Mouse (Mus musculus) urinary bladder, adult 2 months (tissue): Measurements from ENCODE around the gene Ccin. TPM values are rescaled to one million over a fixed set of nuclear protein-coding genes. Genes with fewer than 3 reads are reported as not detected.

Source experiments
- DNase-seq: peaks from one replicate; pipeline ENCODE4 v3.0.0; 2022; ENCODE audit warnings: low spot score
- polyA plus RNA-seq: library from polyadenylated mRNA; depleted of rRNA; stranded (reverse); fragments of >200 nt; gene quantifications from 2 replicates; pipeline ENCODE4 v1.2.3, GENCODE M21; 2012; rRNA removed

Gene Ccin
- polyA plus RNA-seq: 0.04 and 0.07 TPM in 2 replicates

DNA sequence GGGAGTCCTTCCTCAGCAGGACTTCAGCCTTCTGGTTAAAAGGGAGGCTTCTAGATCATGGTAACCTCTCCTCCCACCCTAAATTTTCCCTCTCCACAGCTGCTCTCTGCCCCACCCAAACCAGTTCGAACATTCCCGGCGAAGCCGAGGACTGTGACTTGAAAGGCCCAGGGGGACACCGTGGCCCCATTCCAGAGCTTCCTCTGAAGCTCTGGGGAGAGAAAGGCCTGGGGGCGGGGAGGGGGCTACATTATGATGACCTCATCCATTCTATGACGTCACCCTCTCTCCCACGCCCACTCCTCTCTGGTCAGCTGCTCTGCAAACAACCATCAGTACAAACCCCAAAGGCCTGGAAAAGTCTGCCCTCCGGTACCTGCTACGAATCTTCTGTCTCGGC lies at the start of gene Ccin:
Ccin (plus strand) TSS at position 303 of the 400 bp plus-strand sequence.
- no peak for DNase-seq

DNA sequence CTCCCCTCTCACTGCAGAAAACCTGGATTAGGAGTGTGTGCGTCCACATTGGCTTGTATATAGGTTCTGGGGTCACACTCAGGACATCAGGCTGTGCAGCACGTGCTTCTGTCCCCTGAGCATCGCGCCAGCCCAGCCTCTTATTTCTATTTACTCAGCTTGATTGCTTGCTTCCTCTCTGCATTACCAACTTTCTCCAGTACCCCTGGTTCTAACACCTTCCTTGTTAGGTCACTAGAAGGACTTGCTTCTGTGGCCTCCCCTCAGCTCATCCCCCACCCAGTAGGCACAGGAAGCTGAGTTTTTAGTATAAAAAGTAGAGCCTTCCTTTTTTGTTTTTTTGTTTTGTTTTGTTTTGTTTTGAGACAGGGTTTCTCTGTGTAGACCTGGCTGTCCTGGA lies 47.1 kb upstream of the Ccin start:
- no peak for DNase-seq

DNA sequence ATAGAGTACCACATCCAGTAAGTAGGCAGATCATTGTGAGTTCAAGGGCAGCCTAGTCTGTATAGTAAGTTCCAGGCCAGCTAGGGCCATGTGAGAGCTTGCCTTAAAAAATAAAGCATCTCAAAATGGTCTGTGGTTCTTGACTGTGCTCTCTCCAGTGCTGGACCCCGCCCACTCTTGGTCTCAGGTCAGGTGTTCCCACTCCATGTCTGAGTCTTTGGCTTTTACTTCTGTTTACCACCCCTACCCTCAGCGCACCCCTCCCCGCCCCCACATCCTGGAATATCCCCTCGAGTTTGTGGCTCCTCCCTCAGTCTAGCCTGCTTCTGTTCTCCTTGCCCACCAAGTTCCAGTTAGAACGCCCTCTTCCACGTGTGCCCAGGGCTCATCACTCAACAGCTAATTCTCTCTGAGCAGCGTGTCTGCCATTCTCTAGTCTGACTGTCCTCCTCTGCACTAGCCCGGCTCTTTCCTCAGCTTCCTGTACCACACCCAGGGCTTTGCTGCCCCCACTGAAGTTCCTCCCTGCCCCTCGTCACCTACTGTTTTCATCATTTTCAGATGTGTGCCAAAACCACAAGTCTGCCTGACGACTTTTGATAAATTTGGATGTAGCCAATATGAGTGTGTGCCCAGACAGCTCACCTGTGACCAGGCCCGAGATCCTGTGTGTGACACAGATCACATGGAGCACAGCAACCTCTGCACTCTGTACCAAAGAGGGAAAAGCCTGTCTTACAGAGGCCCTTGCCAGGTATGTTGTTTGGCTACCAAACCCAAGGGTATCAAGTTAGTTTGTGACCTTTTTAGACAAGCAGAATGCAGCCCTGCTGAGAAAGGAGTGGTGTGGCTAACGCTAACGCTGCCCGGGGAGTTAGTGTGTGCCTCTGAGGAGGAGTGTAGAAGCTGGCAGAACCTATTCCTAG lies 46.3 kb upstream of the Ccin start:
- no peak for DNase-seq

DNA sequence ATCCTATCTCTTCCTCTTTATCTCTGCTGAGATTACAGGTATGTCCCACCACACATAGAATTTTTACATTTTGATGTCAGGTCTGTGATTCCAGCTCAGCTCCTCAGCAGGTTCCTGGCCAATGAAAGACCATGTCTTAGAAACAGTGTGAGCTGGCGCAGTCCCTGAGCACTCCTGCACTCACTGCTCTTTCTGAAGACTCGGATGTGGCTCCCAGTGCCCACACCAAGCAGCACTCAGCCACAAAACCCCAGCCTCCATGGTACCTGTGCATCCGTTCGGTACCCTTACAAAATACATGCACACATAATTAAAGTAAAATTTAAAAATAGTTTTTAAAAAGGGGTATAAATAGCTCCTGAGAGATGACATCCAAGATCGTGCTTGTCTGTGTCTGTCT lies 42.0 kb upstream of the Ccin start:
- DNase-seq: no peak

DNA sequence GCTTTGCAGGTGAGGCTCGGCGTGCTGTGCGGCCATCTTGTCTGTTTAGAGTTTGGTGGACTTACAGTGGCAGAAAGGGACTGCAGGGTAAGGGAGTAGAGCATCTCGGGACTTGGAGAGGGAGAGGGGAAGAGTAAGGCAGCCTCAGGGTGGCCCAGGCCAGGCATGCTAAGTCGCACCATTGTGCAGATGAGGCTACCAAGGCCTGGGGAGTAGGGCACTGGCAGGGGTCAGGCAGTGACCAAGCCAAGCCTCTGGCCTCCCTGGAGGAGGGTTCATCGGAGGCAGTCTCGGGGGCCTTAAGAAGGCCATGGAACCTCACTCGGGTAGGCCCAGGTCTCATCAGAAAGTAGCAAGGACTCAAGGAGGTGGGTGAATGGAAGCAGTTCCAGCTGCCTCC lies 40.9 kb upstream of the Ccin start:
- DNase-seq: no peak

DNA sequence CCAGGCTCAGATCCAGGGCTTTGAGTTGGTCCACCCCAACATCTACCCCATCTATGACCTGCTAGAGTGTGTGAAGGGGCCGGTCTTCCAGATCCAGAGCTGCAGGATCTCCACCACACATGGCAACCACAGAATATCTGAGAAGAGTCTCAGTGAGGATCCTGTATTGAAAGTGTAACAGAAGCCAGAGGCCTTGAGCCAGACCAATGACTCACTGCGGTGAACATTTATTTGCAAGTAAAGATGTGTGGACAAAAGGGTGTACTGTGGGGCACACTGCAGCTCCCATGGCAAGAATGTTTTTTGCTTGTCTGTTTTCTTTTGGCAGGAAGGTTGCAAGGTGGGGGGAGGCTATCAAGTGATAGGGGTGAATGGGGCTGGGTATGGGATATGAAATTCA lies 35.7 kb upstream of the Ccin start:
- no peak for DNase-seq

DNA sequence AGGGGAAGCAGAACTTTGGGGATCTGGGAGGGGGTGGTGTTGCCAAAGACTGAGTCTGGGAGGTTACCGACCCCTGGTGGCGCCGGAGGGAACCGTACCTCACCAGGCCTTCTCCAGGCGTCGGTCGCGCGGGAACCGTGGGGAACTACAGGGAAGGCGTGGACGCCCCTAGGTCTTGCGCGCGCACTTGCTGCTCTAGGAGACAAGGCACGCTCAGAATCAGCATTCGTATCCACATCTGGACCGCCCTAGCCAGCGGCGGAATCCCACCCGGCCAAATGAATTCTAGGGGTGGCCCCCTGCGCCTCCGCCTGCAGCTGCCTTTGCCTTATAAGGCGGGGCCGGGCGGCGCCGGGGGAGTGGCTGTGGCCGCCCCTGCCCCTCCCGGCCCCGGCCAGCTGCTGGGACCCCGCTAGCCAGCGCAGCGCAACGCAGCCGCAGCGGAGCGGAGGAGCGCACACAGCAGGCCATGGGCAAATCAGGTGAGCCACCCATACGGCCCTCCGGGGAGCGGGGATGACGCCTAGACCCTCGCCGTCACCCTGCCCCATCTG lies 25.9 kb upstream of the Ccin start, which contains the start of gene Glipr2:
Glipr2 (plus strand) TSS at position 110 of the 554 bp plus-strand sequence.
- peak; percentile 47 for DNase-seq

DNA sequence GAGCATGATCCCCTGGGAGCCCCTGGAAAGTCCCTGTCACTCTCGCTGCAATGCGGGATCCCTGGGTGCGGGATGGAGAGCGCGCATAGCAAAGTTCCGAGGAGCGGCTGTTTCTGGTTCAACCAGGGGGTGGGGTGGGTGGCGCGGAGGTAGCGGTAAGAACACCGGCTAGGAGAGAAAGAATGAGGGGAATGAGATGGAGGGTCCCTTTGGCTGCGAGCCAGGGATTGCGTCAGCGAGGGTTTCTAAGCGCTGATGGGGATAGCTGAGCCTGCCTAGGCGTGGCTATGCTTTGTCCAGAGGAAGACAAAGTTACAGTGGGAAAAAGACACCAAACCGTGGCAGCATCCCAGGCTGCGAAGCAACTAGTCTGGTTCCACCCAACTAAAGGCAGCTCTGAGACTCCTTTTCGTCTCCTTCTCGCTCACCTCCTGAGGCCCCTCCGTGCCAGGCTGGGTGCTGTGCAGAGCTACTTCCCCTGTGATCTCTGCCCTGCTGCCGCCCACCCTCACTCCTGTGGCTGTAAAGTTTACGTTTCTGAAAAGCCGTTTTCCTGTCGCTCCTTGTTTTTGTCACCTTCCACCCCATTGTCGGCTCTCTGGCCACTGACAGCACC lies 25.3 kb upstream of the Ccin start:
- DNase-seq: no peak

DNA sequence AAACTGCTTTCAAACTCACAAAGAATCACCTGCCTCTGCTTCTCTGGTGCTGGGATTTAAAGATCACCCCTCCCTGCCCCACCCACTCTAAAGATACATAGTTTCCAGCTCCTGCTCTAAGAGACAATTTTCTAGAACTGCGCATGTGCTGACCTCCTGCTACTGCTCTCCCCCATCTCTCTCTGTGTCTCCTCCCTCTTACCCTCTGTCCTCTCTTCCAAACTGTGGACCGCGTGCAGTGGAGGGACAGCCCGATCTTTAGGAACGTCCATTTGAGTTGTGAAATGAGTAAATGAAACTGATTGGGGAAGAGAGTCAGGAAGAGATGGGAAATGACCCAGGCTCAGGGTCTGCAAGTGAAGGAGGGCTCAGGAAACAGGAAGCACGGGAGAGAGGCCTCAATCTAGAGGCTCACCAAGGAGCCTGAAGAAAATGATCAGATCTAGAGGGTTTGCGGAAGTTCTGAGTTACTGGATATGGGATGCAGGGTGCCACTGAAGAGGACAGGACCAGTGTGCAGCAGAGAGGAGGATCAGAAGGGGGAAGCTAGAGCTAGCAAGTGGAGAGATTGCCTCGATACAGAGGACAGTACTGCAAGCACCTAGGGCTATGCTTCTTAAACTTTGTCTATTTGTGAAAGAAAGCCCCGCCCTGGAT lies 23.6 kb upstream of the Ccin start:
- no peak for DNase-seq

DNA sequence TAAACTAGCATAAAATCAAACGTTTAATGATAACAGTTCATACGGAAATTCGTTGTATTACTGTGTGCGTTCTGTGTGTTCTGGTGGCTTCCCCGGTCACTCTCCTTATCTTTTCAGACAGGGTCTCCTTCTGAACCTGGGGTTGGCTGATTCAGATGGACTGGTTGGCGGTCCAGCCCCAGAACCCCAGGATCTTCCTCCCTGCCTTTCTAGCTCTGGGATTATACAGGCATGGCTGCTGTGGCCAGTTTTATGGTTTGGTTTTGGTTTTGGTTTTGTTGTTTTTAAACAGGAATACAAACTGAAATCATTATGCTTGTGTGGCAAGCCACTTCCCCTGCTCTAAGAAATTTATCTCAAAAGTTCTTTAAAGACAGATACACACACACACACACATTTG lies 23.1 kb upstream of the Ccin start:
- DNase-seq: no peak

DNA sequence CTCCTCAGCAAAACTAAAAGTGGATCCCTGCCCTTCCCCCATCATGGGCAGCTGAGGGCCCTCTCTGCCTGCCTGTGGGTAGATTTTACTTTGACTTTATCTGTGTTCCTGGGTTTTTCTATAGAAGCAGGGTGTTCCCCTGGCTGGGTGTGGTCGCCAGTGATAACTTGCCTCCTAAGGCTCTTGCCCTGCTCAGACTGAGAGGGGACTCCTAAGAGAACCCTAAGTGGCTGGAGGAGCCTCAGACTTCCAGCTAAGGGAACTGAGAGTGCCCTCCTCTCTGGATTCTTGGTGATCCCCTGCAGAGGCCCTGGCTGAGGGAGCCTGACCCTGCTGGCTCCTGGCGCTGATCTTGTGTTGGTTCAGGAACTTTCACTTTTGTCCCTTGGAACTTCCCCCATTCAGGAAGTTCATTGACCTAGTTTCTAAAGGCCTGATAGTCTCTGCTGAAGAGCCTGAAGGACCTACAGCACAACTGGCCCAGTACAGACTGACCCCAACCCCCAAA lies 18.9 kb upstream of the Ccin start:
- DNase-seq: no peak

DNA sequence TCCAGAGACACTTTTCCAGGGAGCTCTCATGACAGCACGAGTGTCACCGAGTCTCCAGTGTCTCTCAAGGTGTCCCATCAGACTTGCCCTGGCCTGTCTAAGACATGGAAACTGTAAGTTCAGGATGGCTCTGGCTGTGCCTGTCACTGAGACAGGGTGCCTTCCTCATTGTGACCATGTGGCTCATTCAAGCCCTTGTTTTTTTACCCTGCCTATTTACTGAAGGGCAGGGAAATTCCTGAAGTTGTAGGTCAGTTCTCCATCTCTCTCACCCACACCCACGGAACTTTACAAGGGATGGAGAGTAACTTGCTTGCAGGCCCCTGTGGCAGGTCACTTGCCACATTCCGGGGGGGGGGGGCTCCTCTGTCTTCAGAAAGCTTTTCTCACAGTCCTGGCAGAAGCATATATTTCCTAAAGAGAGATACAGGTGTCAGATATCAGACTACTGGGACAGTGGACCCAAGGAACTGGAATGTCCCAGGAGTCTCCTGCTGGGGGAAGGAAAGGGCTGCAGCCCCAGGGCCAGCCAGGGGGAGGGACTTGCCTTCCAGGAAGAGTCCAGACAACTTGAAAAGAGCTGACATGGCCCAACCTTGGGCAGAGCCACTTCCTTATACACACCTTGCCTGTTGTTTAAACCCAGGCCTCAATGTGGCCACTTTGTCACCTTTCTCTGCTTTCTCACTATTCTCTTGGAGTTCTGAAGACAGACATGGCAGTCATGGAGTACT lies 18.2 kb upstream of the Ccin start:
- no peak for DNase-seq

DNA sequence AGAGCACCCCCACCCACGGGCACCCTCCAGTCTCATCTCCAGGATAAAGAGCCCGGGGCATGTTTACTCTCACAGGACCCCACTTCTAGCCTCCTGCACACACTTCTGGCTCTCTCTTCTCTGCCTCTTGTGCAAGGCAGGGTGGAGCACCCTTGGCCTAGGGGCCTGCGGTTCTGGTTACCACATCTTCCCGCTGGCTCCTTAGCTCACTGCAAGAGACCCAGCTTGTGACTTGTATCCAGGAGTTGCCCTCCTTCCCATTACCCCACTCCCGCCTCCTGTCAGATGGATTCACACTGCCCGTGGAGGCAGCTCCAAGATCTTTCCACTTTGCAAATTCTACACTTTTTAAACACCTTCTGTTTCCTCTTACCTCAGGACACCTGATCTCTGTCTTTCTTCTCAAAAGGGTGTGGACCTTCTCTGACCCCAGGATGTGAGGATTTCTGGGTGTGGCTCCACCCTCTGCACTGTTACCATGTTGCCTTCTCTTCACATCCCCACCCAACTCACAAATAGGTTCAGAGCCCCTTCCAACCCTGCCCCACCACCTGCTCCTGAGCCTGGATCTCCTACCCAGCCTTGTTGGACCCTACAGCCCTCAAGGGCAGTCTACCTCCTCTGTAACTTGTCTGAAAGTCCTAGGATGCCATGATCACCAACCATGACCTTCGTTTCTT lies 17.3 kb upstream of the Ccin start:
- no peak for DNase-seq

DNA sequence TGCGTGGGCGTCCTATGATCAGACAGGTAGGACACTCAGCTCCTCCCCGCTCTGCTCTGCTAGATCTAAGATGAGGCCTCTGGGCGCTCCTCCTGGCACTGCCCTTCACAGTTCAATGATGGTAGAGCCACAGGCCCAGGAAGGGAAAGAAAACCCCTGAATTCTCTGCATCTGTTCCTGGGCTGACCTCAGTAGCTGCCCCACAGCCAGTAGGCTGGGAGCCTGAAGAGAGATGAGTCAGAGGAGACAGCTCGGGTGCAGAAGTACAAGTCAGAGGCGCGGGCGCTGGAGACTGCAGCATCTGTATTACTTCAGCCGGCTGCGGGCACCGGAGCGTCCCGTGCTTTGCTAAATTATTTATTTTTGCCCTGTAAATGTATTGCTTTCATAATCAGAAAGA lies 14.6 kb upstream of the Ccin start:
- DNase-seq: no peak

DNA sequence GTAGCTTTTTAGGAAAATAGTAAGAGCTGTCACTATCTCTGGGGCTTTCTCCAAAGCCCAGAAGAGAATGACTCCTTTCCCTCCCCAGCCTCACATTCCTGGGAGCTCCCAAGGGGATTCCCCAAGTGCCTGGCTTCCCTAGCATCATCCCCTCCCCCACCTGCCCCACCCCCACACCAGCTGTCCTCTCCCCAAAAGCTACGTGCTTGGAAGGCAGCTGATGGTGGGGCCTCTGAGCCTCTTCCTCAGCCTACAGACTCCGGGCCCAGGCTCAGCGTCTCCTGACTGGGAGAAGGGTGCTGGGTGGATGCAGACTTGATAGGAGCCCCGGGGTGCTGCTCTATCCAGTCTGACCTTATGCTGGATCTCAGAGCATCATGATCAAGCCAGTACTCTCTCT lies 13.9 kb upstream of the Ccin start:
- no peak for DNase-seq

DNA sequence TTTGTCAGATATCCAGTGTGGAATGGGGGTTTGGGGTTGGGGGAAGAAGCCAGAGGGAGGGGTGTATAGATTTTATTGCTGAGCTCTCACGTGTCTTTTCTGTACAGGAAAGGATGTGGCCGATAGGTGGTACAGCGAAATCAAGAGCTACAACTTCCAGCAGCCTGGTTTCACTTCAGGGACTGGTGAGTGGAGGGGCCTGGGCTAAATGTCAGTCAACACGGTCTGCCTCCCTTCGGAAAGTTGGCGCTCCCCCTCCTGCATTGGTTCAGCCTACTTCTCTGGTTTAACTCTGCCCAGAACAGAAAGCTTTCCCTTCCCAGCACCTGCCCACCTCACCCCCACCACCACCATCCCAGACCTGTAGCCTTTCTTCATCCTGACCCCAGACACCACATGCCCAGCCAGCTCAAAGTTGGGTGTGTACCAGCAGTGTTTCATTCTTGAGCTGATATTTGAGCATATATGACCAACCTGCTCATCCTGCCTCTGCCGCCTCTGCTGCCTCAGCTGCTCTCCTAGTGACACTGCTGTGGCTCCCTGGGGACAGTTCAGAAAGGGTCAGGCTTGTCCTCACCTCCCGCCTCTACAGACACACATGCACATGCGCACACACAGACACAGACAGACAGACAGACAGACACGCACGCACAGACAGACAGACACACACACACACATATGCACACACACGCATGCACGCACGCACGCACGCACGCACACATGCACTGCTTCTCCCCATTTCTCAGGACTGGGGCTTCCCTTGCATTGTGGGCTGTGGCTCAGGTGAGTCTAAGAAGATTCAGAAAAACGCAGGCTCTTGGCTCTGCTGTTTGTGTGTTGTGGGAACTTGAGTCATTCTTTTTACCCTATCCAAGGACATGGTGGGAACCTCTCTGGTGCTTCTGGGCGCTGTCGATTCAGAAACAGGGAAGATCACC lies 12.6 kb upstream of the Ccin start:
- DNase-seq: no peak

DNA sequence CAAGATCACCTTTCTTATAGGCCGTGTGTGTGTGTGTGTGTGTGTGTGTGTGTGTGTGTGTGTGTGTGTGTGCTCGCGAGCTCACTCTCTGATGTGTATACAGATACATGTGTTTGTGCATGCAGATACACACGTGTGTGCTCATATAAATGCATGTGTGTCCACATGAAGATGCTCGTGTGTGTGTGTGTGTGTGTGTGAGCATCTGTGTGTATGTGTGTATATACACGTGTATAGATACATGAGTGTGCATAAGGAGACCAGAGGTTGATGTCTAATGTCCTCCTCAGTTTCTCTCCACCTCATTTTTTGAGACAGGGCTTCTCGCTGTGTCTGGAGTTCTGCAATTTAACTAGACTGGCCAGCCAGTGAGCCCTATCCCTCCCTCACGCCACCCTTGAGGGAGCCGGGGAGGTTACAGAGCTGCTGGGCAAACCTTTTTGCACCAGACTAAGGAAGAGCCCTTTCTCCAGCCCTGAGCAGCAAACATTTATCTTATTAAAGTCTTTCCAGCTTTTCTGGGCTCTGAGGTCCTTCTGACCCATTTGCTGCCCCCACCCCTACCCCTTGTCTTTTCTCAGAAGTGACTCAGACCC lies 11.6 kb upstream of the Ccin start:
- DNase-seq: no peak

DNA sequence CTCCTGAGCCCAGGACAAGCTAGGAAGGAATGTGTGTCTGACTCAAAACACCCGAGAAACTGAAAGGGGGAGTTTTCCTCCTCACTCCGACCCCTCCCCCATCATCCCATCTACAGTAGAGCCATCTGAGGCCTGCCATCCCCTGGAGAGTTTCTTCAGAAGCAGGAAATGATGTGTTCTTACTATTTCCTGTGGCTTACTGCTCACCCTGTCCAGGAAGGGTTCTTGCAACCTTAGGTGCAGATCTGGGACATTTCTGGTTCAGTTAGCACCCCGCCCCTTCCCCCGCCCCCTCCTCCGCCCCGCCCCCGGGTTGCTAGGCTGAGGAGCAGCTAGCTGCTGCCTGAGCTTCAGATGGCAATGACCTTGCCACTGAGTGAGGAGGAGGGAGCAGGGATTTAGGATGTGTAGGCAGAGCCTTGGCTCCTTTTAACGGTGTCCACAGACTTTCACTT lies 11.1 kb upstream of the Ccin start:
- no peak for DNase-seq

DNA sequence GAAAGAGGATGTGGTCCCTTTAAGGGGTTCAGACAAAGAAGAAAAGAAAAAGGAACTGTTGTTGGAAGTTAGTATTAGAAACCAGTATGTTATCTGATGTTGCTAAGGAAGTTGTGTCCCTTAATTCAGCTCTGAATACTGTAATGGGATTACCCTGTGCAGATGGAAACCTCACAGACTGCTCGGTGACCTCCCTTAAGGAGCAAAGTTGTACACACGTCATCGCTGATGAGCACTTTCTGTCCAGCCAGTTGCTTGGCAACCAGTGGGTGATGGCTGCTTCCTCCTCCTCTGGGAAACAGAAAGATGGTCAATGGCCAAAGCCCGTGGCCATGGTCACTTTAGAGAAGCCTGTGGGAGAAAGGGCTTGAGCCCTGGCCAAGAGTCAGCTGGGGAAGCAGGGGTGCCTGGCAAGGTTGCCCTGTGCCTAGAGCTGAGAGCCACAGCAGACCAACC lies 9.7 kb upstream of the Ccin start:
- DNase-seq: no peak
